Mouse (Mus musculus): ENCODE data around the gene Stac2.

DNA sequence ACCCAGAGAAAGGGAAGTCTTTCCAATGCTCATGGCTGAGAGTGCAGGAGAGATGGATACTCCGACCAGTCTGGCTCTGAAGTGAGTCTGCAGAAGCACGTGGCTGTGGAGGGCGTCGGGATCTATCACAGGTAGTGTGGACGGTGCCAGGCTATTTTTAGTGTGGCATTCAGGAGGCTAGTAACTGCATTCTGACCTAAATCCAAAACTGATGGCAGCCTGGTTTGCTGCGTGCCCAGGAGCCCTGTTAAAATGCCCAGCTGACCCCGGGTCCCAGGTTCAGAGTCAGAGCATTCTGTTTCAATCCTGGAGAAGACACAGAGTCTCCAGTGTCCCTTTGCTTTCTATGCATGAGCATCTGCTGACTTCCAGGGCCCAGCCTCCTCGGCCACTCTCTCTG is 23.8 kb upstream of the Stac2 start:
- no peak for TF ChIP-seq GATA1 (IDR thresholded peaks at IDR 0.05; ENCODE audit: borderline replicate concordance, low read length)
- TF ChIP-seq FLI1 (IDR thresholded peaks at IDR 0.05; ENCODE audit: low read length) = no peak
